Mouse (Mus musculus): ENCODE measurements around the gene C9orf72.

C9orf72 gene

DNA sequence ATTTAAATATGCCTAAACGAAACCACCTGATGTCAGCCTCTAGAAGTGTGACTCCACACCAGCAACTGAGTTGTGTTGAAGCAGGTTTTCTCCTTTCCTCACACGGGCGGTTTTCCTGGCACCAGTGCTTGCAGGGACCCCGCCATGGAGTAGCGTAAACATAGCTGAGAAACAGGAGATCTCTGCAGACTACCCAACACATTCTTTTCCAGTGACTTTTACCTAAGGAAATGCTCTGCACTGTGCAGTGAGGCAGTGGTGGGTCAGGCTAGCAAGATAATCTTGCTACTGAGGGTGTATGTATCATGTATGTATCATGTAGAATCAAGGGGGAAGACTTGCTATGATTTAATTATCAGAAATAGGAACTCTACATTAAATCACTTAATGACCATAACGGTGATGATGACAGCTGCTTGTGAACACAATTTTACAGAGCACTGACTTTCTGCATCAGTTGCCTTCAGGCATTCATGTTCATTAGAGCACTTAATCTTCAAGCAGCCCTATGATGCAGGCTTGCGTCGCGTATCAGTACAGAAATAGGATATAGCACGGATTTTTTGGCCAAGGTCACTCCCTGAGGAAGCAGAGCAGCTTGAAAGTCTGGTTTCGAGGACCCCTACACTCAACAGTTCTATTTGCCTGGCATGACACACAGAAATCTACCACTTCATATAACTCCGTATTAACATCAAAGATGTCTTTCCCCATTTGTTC, 47.9 kb downstream of the C9orf72 start:
- no peak for DNase-seq (ENCODE audit: low spot score in 2 of 2)

GRCm38 (mm10) chr4:35175566-35175965, 50.4 kb downstream of the C9orf72 start:
- no peak for DNase-seq (ENCODE audit: low spot score in 2 of 2)

DNA sequence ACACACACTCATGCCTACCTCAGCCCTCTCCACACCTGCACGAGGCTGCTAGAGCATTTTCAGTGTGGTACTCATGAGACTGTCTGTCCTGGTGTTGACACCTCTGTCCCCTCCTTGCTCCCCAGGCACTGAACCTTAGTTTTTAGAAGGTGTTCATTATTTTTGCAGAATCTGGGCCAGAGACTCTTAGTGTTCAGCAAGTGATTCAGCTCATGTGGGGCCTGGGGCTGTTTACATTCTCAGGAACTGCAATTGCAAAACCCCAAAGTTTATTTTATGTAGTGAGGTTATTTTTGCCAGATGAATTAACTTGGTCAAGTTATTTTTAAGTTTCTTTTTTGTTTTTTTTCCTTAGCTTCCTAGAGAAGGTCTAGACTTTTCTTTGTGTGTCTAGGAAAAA, 52.4 kb downstream of the C9orf72 start:
- DNase-seq (ENCODE audit: low spot score in 2 of 2) = no peak

DNA sequence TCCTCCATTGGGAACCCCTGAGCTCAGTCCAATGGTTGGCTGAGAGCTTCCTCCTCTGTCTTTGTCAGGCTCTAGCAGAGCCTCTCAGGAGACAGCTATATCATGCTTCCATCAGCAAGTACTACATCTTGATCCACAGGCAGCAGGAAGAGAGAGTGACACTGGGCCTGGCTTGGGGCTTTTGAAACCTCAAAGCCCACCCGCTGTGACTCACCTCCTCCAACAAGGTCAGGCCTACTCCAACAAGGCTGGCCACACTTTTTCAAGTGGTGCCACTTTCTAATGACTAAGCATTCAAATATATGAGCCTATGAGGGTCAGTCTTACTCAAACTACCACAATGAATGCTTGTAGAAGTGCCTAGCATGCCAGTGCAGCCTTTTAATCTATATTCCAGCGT, 53.5 kb downstream of the C9orf72 start:
- no peak for DNase-seq (ENCODE audit: low spot score in 2 of 2)

DNA sequence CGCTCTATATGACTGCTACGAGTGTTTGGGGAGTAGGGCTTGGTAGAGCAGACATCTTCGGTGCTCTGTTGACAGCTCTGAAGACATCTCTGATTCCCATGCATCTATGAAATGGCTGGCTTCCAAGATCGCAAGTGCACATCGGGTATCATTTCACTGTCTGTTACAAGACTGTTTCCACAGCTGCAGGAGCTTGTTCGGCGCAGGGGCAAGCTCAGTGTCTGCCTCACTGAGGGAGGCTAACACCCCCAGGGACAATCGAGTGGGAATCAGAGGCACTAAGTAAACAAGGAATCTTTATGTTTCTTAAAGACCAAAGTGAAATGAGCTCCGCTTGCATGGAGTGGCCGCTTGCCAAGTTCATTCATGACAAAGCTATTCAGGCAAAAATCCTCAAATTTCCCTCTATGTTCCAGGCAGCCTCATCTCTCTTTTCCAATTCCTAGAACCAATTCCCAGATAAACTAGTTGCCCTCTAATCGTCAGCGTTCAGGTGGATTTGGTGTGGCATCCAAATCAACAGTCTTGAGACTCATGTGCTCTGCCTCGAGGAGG, 56.3 kb downstream of the C9orf72 start:
- DNase-seq (ENCODE audit: low spot score in 2 of 2) = no peak

DNA sequence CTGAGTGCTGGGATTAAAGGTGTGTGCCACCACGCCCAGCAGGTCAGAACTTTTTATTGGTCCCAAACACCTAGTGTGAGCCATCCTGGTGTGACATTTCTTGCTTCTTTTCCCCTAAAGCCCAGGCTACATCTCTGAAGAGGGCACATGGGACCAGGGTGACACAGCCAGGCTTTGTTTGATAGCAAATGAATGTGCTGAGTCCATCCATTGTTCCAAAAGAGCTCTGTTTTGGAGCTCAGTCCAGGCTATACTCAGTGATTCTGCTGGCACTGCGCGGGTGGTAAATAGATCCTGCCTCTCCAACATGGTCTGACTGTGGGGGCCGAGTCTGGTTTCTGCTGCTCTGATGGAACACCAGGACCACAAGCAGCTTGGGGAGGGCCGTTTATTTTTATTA, 58.1 kb downstream of the C9orf72 start:
- no peak for DNase-seq (ENCODE audit: low spot score in 2 of 2)

DNA sequence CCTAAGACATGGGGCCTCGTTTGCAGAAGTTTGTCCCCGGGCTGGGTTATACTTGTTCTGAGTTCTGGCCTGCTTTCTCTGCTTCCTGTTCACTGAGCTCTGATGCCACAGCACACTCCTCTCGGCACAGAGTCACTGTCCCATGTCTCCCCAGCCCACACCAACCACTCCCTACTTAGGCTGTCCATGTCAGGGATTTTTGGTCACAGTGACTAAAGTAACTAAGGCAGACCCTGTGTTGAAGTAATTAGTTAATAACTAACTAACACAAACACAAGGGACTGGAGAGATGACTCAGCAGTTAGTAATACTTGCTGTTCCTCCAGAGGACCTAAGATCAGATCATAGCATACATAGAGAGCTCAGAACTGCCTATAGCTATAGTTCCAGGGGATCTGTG, 60.0 kb downstream of the C9orf72 start:
- DNase-seq (ENCODE audit: low spot score in 2 of 2) = no peak

- no peak for DNase-seq (ENCODE audit: low spot score in 2 of 2)
Measured at GRCm38 (mm10) chr4:35165275-35165674, 60.7 kb downstream of the C9orf72 start.

DNA sequence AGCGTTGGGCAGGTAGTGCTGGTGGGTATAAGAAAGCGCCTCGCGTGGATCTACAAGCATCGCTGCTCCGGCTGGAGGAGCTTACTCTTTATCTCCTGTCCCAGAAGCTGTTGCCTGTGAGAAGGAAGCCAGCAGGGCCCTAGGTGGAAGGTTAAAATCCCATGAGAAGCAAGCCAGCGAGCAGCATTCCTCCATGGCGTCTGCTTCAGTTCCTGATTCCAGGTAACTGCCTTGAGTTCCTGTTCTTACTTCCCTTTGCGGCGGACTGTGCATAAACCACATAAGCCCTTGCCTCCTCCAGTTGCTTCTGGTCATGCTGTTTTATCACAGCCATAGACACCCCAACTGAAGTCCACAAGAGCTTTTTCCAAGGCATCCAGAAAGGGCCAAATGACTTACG, 68.2 kb downstream of the C9orf72 start:
- DNase-seq (ENCODE audit: low spot score in 2 of 2) = no peak

DNA sequence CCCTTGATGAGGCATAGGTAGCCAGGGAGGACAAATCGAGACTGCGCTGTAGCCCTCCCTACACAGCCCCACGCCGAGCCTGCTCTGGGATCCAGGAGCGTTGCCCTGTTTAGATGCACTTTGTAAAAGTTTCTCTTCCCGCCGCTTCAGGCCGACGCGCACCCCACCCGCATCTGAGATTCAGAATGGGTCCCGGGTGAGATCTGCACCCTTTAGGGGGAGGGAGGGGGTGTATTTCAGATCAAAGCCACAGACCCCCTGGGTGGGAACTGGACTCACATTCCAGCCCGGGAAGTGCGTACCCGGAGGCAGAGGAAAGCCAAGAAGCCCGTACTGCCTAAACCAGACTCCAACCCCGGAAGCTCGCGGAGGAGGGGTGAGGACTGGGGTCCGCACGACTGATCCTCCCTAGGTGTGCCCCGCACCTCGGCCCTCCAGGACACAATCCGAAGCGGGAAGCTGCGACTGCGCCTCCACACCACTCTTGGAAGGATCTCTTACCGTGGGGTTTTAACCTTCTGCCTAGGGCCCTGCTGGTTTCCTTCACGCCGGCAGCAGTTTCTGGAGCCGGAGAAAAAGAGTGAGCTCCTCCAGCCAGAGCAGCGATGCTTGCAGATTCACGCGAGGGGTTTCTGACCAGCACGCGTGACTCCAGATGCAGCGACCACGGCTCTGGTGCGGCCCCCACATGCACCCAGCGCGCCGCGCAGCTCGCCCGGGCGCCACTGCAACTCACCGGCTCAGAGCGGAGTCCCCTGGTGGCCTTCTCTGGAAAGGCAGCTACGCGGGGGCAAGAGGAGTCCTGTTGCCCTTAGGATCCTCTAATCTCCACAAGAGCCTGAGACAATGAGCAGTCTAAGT, 69.0 kb downstream of the C9orf72 start, which contains the start of gene Mob3b:
Gene Mob3b, minus strand, starts transcription at position 734 of the 861 bp plus-strand sequence.
- peak; percentile 57 to 86 for DNase-seq (ENCODE audit: low spot score in 2 of 2)

- peak in 1 of 2 experiments; percentile 33 for DNase-seq (ENCODE audit: low spot score in 2 of 2)
Measured at GRCm38 (mm10) chr4:35156149-35156611, 69.8 kb downstream of the C9orf72 start.

DNA sequence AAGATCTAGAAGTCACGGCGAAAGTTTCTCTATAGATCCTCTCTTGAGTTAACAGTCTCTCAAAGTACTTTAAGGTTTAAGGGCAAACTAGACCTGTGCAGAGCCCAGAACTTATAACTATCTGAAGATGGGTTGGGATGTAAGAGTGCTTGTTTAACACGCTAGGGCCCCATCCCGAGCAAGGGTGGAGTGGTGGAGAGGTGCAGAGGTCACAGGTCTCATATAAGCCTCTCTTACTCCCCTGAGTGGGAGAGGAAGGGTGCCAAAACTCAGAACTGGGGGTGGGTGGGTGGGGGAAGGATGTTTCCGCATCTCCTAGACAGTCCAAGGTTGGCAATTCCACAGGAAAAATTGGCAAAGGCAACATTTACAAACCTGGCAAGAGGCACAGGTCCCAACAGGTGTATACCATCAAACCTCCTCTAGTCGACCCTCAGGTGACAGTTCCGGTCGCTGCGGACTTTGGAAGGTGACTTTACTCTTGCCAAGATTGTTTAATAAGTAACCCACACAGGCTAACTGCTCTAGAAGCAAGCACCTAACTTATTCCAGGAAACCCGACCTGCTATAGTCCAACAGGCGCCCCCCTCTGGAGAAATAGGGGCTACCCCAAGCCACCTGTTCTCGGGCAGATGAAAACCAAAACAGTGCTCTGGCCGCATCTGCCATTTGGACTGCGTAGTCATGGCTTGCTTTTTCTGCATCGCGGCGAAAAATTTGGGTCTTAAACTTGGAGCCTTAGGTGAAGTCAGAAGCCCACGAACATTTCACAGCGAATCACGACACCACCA, 70.6 kb downstream of the C9orf72 start:
- no peak for DNase-seq (ENCODE audit: low spot score in 2 of 2)

GRCm38 (mm10) chr4:35154051-35154450, 71.9 kb downstream of the C9orf72 start:
- DNase-seq (ENCODE audit: low spot score in 2 of 2) = no peak

GRCm38 (mm10) chr4:35151756-35152155, 74.2 kb downstream of the C9orf72 start, which contains the start of gene Ifnk:
Ifnk (plus strand) TSS chr4:35152056.
- no peak for DNase-seq (ENCODE audit: low spot score in 2 of 2)

GRCm38 (mm10) chr4:35150706-35151105, 75.3 kb downstream of the C9orf72 start:
- DNase-seq (ENCODE audit: low spot score in 2 of 2) = no peak

- no peak for DNase-seq (ENCODE audit: low spot score in 2 of 2)
Measured at GRCm38 (mm10) chr4:35148326-35148725, 77.6 kb downstream of the C9orf72 start.

- DNase-seq (ENCODE audit: low spot score in 2 of 2) = no peak
Measured at GRCm38 (mm10) chr4:35146597-35146996, 79.4 kb downstream of the C9orf72 start.

GRCm38 (mm10) chr4:35145726-35146125, 80.2 kb downstream of the C9orf72 start:
- no peak for DNase-seq (ENCODE audit: low spot score in 2 of 2)

- DNase-seq (ENCODE audit: low spot score in 2 of 2) = no peak
Measured at GRCm38 (mm10) chr4:35143472-35144102, 82.4 kb downstream of the C9orf72 start.
